9 mouse cellular contexts compared by ENCODE assay signal in genomic region chr9:107706781-107707211, GRCm38 (mm10). TPM values are rescaled to one million over a fixed set of nuclear protein-coding genes. Genes with fewer than 3 reads are reported as not detected.
DNase-seq lines count a peak whose midpoint lies in the region; ATAC-seq and TF ChIP-seq lines count a peak whose summit lies in the region.
"Had no signal": no experiment of that assay in that cellular context is flagged by ENCODE, and none has a peak within 500 bp of the region (broad histone marks: within the 10 kb centered on the region; RNA-seq: fewer than 3 reads in every experiment).

No protein-coding gene starts in this region.

- TF ChIP-seq POLR2A in liver, adult 2 months (IDR thresholded peaks at IDR 0.05; ENCODE audit: extremely low read depth, insufficient read depth, low read length): no peak

- H3K9ac ChIP-seq in lung, embryonic 14.5 days: peak overlapping the region; percentile 75
- peak overlapping the region; percentile 63 for H3K9ac ChIP-seq in forebrain, embryonic 15.5 days (replicated peaks)
- H3K9ac ChIP-seq in liver, adult 2 months (ENCODE audit: low read depth, low read length): 0 out of 2 replicates have a peak overlapping the region, but pooled peaks have one; percentile 8

- no peak for TF ChIP-seq CTCF in lung, embryonic 14.5 days (IDR thresholded peaks at IDR 0.05; ENCODE audit: low read depth)
- no peak for TF ChIP-seq CTCF in liver, adult 2 months (IDR thresholded peaks at IDR 0.05; ENCODE audit: low read depth, low read length)

- peak overlapping the region; percentile 72 for H3K4me3 ChIP-seq in lung, embryonic 14.5 days (ENCODE audit: low read depth, low read length)
- H3K4me3 ChIP-seq in forebrain, embryonic 15.5 days: peak overlapping the region; percentile 63
- H3K4me3 ChIP-seq in liver, adult 2 months (ENCODE audit: insufficient read depth, low read depth, low read length): peak overlapping the region; percentile 21; the same call in 1 of the 2 replicates

- peak overlapping the region; percentile 81 for H3K27ac ChIP-seq in lung, embryonic 14.5 days (ENCODE audit: low read depth)
- H3K27ac ChIP-seq in forebrain, embryonic 15.5 days (replicated peaks): peak overlapping the region; percentile 90
- H3K27ac ChIP-seq in liver, adult 2 months (replicated peaks; ENCODE audit: insufficient read depth, low read depth, low read length): no peak overlapping the region

- H3K79me2 ChIP-seq in liver, adult 2 months (ENCODE audit: control insufficient read depth, insufficient read depth, low read length): no peaks in the 10 kb centered on the region

- peak overlapping the region; percentile 91 for H3K4me2 ChIP-seq in lung, embryonic 14.5 days
- peak overlapping the region; percentile 72 for H3K4me2 ChIP-seq in forebrain, embryonic 15.5 days (replicated peaks)

- no peaks in the 10 kb centered on the region for H3K27me3 ChIP-seq in lung, embryonic 14.5 days (ENCODE audit: insufficient read depth, low read length)
- H3K27me3 ChIP-seq in forebrain, embryonic 15.5 days: 0 out of 2 replicates have a peak, but pooled peaks cover 3% of the 10 kb centered on the region
- H3K27me3 ChIP-seq in liver, adult 2 months (ENCODE audit: control insufficient read depth, insufficient read depth, low read length): no peaks in the 10 kb centered on the region; the same call in 1 of the 2 replicates

- 0 out of 2 replicates have a peak, but pooled peaks have one; percentile 9 for ATAC-seq in lung, embryonic 14.5 days (ENCODE audit: insufficient read depth)
- 0 out of 2 replicates have a peak, but pooled peaks have one; percentile 1 for ATAC-seq in forebrain, embryonic 15.5 days (replicated peaks)

- peaks cover 38% of the 10 kb centered on the region for H3K4me1 ChIP-seq in lung, embryonic 14.5 days (ENCODE audit: insufficient read depth)
- H3K4me1 ChIP-seq in forebrain, embryonic 15.5 days: peaks cover 73% of the 10 kb centered on the region
- peaks cover 2% of the 10 kb centered on the region; the same call in 1 of the 2 replicates for H3K4me1 ChIP-seq in liver, adult 2 months (ENCODE audit: control insufficient read depth, insufficient read depth, low read length)

- DNase-seq in lung, embryonic 14.5 days: peak; percentile 69
- DNase-seq in lung, postnatal 25 days (ENCODE audit: low spot score): no peak
- DNase-seq in liver, adult 2 months (ENCODE audit: extremely low read depth, low read depth, low spot score): no peak
- peak; percentile 74 for DNase-seq in urinary bladder, adult 2 months (ENCODE audit: low spot score)
- no peak for DNase-seq in right cerebral cortex, postnatal 36 days (ENCODE audit: low spot score in 2 of 2)
- no peak for DNase-seq in left cerebral cortex, adult 9 months (ENCODE audit: low spot score in 2 of 2)
- DNase-seq in cerebellum, postnatal 10 days: no peak

- H3K9me3 ChIP-seq in lung, embryonic 14.5 days (ENCODE audit: low read depth, low read length): no peaks in the 10 kb centered on the region
- H3K9me3 ChIP-seq in forebrain, embryonic 15.5 days: no peaks in the 10 kb centered on the region

- H3K36me3 ChIP-seq in lung, embryonic 14.5 days (ENCODE audit: insufficient read depth): peaks cover 24% of the 10 kb centered on the region; the same call in 1 of the 2 replicates
- peaks cover 14% of the 10 kb centered on the region; the same call in 1 of the 2 replicates for H3K36me3 ChIP-seq in forebrain, embryonic 15.5 days
- no peaks in the 10 kb centered on the region for H3K36me3 ChIP-seq in liver, adult 2 months (ENCODE audit: control insufficient read depth, insufficient read depth, low read length)

- 2% methylated on average over 14 of the region's 14 CpGs for WGBS in lung, embryonic 14.5 days
- 4% methylated on average over 14 of the region's 14 CpGs for WGBS in forebrain, embryonic 15.5 days
- 27% methylated on average over 14 of the region's 14 CpGs for WGBS in liver, adult 2 months

RNA-seq across cellular contexts. Expression of gene Sema3f, which starts 3.5 kb away (rescaled TPM):
- polyA plus RNA-seq in lung, embryonic 14.5 days (2014; fragmentation: Nextera tagmentation; extraction: Ambion mirVana): 16.7 and 22.1 TPM in 2 replicates
- polyA plus RNA-seq in forebrain, embryonic 15.5 days (2015; fragmentation: Nextera tagmentation; extraction: Ambion mirVana): 13.7 and 14.6 TPM in 2 replicates
- total RNA-seq in liver, adult 2 months (2014; rRNA removed): 3.5 and 4.6 TPM in 2 replicates
- polyA plus RNA-seq in liver, adult 2 months (2012; rRNA removed): 6.7 and 8.9 TPM in 2 replicates
- 110 and 111 TPM in 2 replicates for polyA plus RNA-seq in urinary bladder, adult 2 months (2012; rRNA removed)

RNA-seq across cellular contexts. Expression of gene Gnat1, which starts 27.3 kb away (rescaled TPM):
- polyA plus RNA-seq in lung, embryonic 14.5 days (2014; fragmentation: Nextera tagmentation; extraction: Ambion mirVana): 0.72 and 0.89 TPM in 2 replicates
- polyA plus RNA-seq in forebrain, embryonic 15.5 days (2015; fragmentation: Nextera tagmentation; extraction: Ambion mirVana): 1.7 and 1.8 TPM in 2 replicates
- total RNA-seq in liver, adult 2 months (2014; rRNA removed): 3.2 and 6.3 TPM in 2 replicates
- 5.5 and 7.1 TPM in 2 replicates for polyA plus RNA-seq in liver, adult 2 months (2012; rRNA removed)
- polyA plus RNA-seq in urinary bladder, adult 2 months (2012; rRNA removed): 0.06 TPM in 1 of 2 replicates, not detected in the other
- total RNA-seq: layer of hippocampus, adult 18-20 months had no signal

RNA-seq across cellular contexts. Expression of gene Slc38a3, which starts 37.5 kb away (rescaled TPM):
- polyA plus RNA-seq in lung, embryonic 14.5 days (2014; fragmentation: Nextera tagmentation; extraction: Ambion mirVana): 3.6 and 4.8 TPM in 2 replicates
- 24.2 and 24.4 TPM in 2 replicates for polyA plus RNA-seq in forebrain, embryonic 15.5 days (2015; fragmentation: Nextera tagmentation; extraction: Ambion mirVana)
- total RNA-seq in liver, adult 2 months (2014; rRNA removed): 982 and 1,378 TPM in 2 replicates
- polyA plus RNA-seq in liver, adult 2 months (2012; rRNA removed): 3,567 and 4,585 TPM in 2 replicates
- polyA plus RNA-seq in urinary bladder, adult 2 months (2012; rRNA removed): 0.44 and 0.45 TPM in 2 replicates

Comparison
In these comparisons a context has a peak if more than half of its experiments do, and no peak if none do; other contexts are left out.
1. DNase-seq: peak in lung, embryonic 14.5 days (single experiment) and urinary bladder, adult 2 months (single experiment); none in lung, postnatal 25 days (single experiment), liver, adult 2 months (single experiment), right cerebral cortex, postnatal 36 days (0 of 2), left cerebral cortex, adult 9 months (0 of 2) and cerebellum, postnatal 10 days (0 of 2).
2. H3K4me3 ChIP-seq: peak in every context shown above with its lines; median percentile 72 in lung, embryonic 14.5 days; 63 in forebrain, embryonic 15.5 days; 21 in liver, adult 2 months.
3. H3K9ac ChIP-seq: peak in every context shown above with its lines; median percentile 75 in lung, embryonic 14.5 days; 63 in forebrain, embryonic 15.5 days; 8 in liver, adult 2 months.
4. RNA of gene Slc38a3, which starts 37.5 kb away (polyA plus RNA-seq): 3,567 to 4,585 TPM in liver, adult 2 months; 24.2 to 24.4 TPM in forebrain, embryonic 15.5 days, 3.6 to 4.8 TPM in lung, embryonic 14.5 days and 0.44 to 0.45 TPM in urinary bladder, adult 2 months; every median in the first group is over 100 times any median in the second.